Mouse (Mus musculus) midbrain, embryonic 16.5 days (tissue): ENCODE data around the gene Sgf29. TPM values are rescaled to one million over a fixed set of nuclear protein-coding genes. Genes with fewer than 3 reads are reported as not detected.

Experiments
- ATAC-seq: fragments of 200-750 bp; cut with Nextera tagmentation; 2 replicates; pipeline ENCODE4 v1.8.0; 2017; ENCODE audit warnings: moderate TSS enrichment
- H3K27ac ChIP-seq: fragments of 300-500 bp; sonication (generic); 2 replicates; pipeline ENCODE4 v1.5.1; 2014; ENCODE audit warnings: mild to moderate bottlenecking, low read length, mixed read lengths
- H3K27me3 ChIP-seq: fragments of 300-500 bp; sonication (generic); 2 replicates; pipeline ENCODE4 v1.6.1; 2014; ENCODE audit warnings: low read depth, low read length, mixed read lengths; ENCODE audit not compliant: control insufficient read depth, insufficient read depth
- H3K36me3 ChIP-seq: fragments of 300-500 bp; sonication (generic); 2 replicates; pipeline ENCODE4 v1.6.1; 2014; ENCODE audit warnings: mild to moderate bottlenecking, low read length, moderate library complexity, mixed read lengths; ENCODE audit not compliant: control insufficient read depth, insufficient read depth
- H3K4me1 ChIP-seq: fragments of 300-500 bp; sonication (generic); 2 replicates; pipeline ENCODE4 v1.6.1; 2014; ENCODE audit warnings: mild to moderate bottlenecking, low read length, mixed read lengths; ENCODE audit not compliant: control insufficient read depth, insufficient read depth
- H3K4me2 ChIP-seq: fragments of 300-500 bp; sonication (generic); 2 replicates; pipeline ENCODE4 v1.6.1; 2014; ENCODE audit warnings: mild to moderate bottlenecking, low read length, mixed read lengths
- H3K4me3 ChIP-seq: fragments of 300-500 bp; sonication (generic); 2 replicates; pipeline ENCODE4 v1.5.1; 2014; ENCODE audit warnings: low read depth, mild to moderate bottlenecking, low read length, moderate library complexity, mixed read lengths
- H3K9ac ChIP-seq: fragments of 300-500 bp; sonication (generic); 2 replicates; pipeline ENCODE4 v1.6.1; 2014; ENCODE audit warnings: low read depth, low read length, mixed read lengths
- H3K9me3 ChIP-seq: fragments of 300-500 bp; sonication (generic); replicated peaks from 2 replicates; pipeline ENCODE4 v1.6.1; 2014; ENCODE audit warnings: mild to moderate bottlenecking, low read length, mixed read lengths; ENCODE audit not compliant: control insufficient read depth, poor library complexity, severe bottlenecking
- WGBS: fragments of 180-500 bp; shearing (Covaris S2); extraction: QIAGEN DNeasy Blood & Tissue Kit; methylation state at CpG from one replicate; pipeline ENCODE4 v1.1.7; 2014; 5-methylcytosine and 5-hydroxymethylcytosine counted together
- polyA plus RNA-seq: library from polyadenylated mRNA; unstranded; fragments of >200 nt; fragmentation: Nextera tagmentation; extraction: Ambion mirVana; gene quantifications from 2 replicates; pipeline ENCODE4 v1.2.1, GENCODE M21; 2015

The Sgf29 gene
- polyA plus RNA-seq: 50.1 and 56.9 TPM in 2 replicates

- H3K4me3 ChIP-seq: peak within 1 kb of the TSS; percentile 69
- peaks cover 11% of the 10 kb centered on the region for H3K4me1 ChIP-seq
- H3K27me3 ChIP-seq: no peaks in the 10 kb centered on the region
- 1% methylated on average over 57 of the region's 57 CpGs for WGBS
- H3K4me2 ChIP-seq: peak within 1 kb of the TSS; percentile 64
- H3K27ac ChIP-seq: peak within 1 kb of the TSS; percentile 96
- no peaks in the 10 kb centered on the region for H3K36me3 ChIP-seq
- ATAC-seq: peak; percentile 99
- no peaks in the 10 kb centered on the region for H3K9me3 ChIP-seq
- peak within 1 kb of the TSS; percentile 74 for H3K9ac ChIP-seq
Measured at GRCm38 (mm10) chr7:126649231-126650051, at the start of gene Sgf29. Gene Sgf29, plus strand, starts transcription at chr7:126649309.

DNA sequence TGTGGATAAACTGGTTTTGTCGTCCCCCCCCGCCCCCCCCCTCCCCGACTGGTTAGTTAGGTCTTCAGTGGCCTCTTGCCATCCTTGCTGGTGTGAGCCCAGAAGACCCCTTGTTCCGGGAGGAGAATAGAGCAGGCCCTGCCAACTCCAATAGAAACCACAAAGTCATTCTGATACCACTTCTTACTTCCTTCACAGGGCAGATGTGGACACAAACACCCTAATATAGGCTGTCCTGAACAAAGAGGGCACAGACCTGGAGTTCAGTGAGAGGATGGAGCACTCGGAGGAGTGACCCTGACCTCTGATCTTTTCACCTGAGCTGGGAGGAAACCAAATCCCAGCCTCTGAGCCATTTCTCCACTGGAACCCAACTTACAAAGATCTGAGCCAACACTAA is 47.2 kb upstream of the Sgf29 start:
- no peaks in the 10 kb centered on the region for H3K36me3 ChIP-seq
- no peak overlapping the region for H3K9ac ChIP-seq
- H3K9me3 ChIP-seq: no peaks in the 10 kb centered on the region
- no peak overlapping the region for H3K4me2 ChIP-seq
- H3K4me3 ChIP-seq: no peak overlapping the region
- H3K27ac ChIP-seq: no peak overlapping the region
- WGBS: 53% methylated on average over 5 of the region's 5 CpGs
- H3K4me1 ChIP-seq: no peaks in the 10 kb centered on the region
- H3K27me3 ChIP-seq: no peaks in the 10 kb centered on the region
- ATAC-seq: no peak

- Histone ChIP-seq H3K9ac (no peak overlapping the region), H3K4me1 (no peaks in the 10 kb centered on the region), H3K27ac (no peak overlapping the region), H3K36me3 (no peaks in the 10 kb centered on the region), H3K27me3 (no peaks in the 10 kb centered on the region), H3K4me2 (no peak overlapping the region), H3K4me3 (no peak overlapping the region), H3K9me3 (no peaks in the 10 kb centered on the region)
- no peak for ATAC-seq
- WGBS: 83% methylated on average over 3 of the region's 3 CpGs
Measured at GRCm38 (mm10) chr7:126602650-126603049, 46.5 kb upstream of the Sgf29 start.

- Histone ChIP-seq H3K27me3 (no peaks in the 10 kb centered on the region), H3K4me2 (no peak overlapping the region), H3K9ac (no peak overlapping the region), H3K27ac (no peak overlapping the region), H3K36me3 (no peaks in the 10 kb centered on the region), H3K4me1 (no peaks in the 10 kb centered on the region), H3K9me3 (no peaks in the 10 kb centered on the region), H3K4me3 (no peak overlapping the region)
- ATAC-seq: no peak
- 90% methylated on average over 5 of the region's 5 CpGs for WGBS
Measured at GRCm38 (mm10) chr7:126606611-126607010, 42.5 kb upstream of the Sgf29 start.

- H3K9ac ChIP-seq: no peak overlapping the region
- WGBS: 75% methylated on average over 3 of the region's 3 CpGs
- H3K36me3 ChIP-seq: no peaks in the 10 kb centered on the region
- H3K9me3 ChIP-seq: no peaks in the 10 kb centered on the region
- no peaks in the 10 kb centered on the region for H3K27me3 ChIP-seq
- H3K4me1 ChIP-seq: no peaks in the 10 kb centered on the region
- H3K4me2 ChIP-seq: no peak overlapping the region
- H3K4me3 ChIP-seq: no peak overlapping the region
- no peak overlapping the region for H3K27ac ChIP-seq
- no peak for ATAC-seq
Measured at GRCm38 (mm10) chr7:126607064-126607463, 42.0 kb upstream of the Sgf29 start.

GRCm38 (mm10) chr7:126607796-126608195 is 41.3 kb upstream of the Sgf29 start:
- no peak for ATAC-seq
- no peak overlapping the region for H3K4me2 ChIP-seq
- H3K4me1 ChIP-seq: no peaks in the 10 kb centered on the region
- no peaks in the 10 kb centered on the region for H3K36me3 ChIP-seq
- H3K9me3 ChIP-seq: no peaks in the 10 kb centered on the region
- no peak overlapping the region for H3K4me3 ChIP-seq
- no peaks in the 10 kb centered on the region for H3K27me3 ChIP-seq
- WGBS: 88% methylated on average over 5 of the region's 5 CpGs
- H3K9ac ChIP-seq: no peak overlapping the region
- no peak overlapping the region for H3K27ac ChIP-seq

- Histone ChIP-seq H3K4me1 (no peaks in the 10 kb centered on the region), H3K4me3 (no peak overlapping the region), H3K9ac (no peak overlapping the region), H3K4me2 (no peak overlapping the region), H3K27me3 (no peaks in the 10 kb centered on the region), H3K27ac (no peak overlapping the region), H3K9me3 (no peaks in the 10 kb centered on the region), H3K36me3 (no peaks in the 10 kb centered on the region)
- WGBS: 76% methylated on average over 3 of the region's 3 CpGs
- no peak for ATAC-seq
Measured at GRCm38 (mm10) chr7:126612736-126613135, 36.4 kb upstream of the Sgf29 start.

- H3K36me3 ChIP-seq: no peaks in the 10 kb centered on the region
- no peak for ATAC-seq
- no peaks in the 10 kb centered on the region for H3K27me3 ChIP-seq
- no peaks in the 10 kb centered on the region for H3K4me1 ChIP-seq
- 68% methylated on average over 3 of the region's 3 CpGs for WGBS
- H3K9me3 ChIP-seq: no peaks in the 10 kb centered on the region
- no peak overlapping the region for H3K9ac ChIP-seq
- H3K27ac ChIP-seq: no peak overlapping the region
- no peak overlapping the region for H3K4me3 ChIP-seq
- no peak overlapping the region for H3K4me2 ChIP-seq
Measured at GRCm38 (mm10) chr7:126616707-126617106, 32.4 kb upstream of the Sgf29 start.

DNA sequence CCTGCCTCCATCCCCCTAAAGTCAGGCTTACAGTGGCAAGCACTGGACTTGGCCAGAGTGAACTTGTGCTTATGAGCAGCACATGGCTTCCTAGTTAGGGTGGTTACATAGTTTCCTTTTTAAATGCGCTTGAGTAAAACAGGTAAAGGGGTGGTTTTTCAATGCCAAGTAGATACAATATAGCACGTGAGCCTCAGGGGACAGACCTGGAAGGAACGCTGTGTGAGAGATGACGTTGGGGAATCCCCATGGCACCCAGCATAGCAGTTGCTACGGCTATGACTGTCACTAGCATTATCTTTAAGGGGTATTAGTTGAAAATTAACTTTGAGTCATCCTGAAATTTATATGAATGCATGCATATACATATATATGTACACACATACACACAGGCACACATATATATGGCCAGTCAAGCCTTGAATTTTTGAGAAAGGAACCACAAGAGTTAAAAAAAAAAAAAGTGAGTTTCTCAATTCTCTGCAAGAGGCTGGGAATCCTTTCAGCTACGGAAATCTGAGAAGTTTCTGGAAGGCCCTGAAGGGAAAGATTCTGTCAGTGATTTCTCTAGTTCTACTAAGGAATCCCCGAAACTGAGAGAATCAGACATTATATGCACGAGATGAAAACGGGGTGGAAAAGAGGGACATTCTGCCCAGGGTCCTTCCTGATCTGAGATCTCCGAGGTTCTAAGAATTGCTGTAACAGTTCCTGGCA is 29.4 kb upstream of the Sgf29 start:
- ATAC-seq: no peak
- H3K27ac ChIP-seq: no peak overlapping the region
- H3K9me3 ChIP-seq: no peaks in the 10 kb centered on the region
- H3K4me2 ChIP-seq: no peak overlapping the region
- no peak overlapping the region for H3K4me3 ChIP-seq
- WGBS: 84% methylated on average over 10 of the region's 10 CpGs
- H3K27me3 ChIP-seq: no peaks in the 10 kb centered on the region
- H3K9ac ChIP-seq: no peak overlapping the region
- H3K4me1 ChIP-seq: no peaks in the 10 kb centered on the region
- H3K36me3 ChIP-seq: no peaks in the 10 kb centered on the region
